In genomic region chr2:103629956-103630355, GRCm38 (mm10) we compare ENCODE assay signal across 14 mouse cellular contexts.
"Had no signal": no experiment of that assay in that cellular context is flagged by ENCODE, and none has a peak within 500 bp of the region (broad histone marks: within the 10 kb centered on the region; RNA-seq: fewer than 3 reads in every experiment).

No protein-coding gene starts in this region.

- H3K4me2 ChIP-seq: kidney, embryonic 15.5 days; liver, embryonic 13.5 days; lung, embryonic 15.5 days; midbrain, embryonic 13.5 days; neural tube, embryonic 12.5 days had no signal

- DNase-seq: kidney, postnatal 14 days; liver; liver, embryonic 13.5 days; liver, postnatal 0 days; retina, postnatal 1 day; right cerebral cortex, postnatal 4 days; spleen, adult 18-20 months; thymus, adult 18-20 months; thymus, postnatal 14 days had no signal

- H3K9ac ChIP-seq: kidney, embryonic 15.5 days; liver, embryonic 13.5 days; liver, postnatal 0 days; lung, embryonic 15.5 days; midbrain, embryonic 13.5 days; neural tube, embryonic 12.5 days had no signal

- H3K36me3 ChIP-seq: kidney, embryonic 15.5 days; liver, embryonic 13.5 days; lung, embryonic 15.5 days; midbrain, embryonic 13.5 days; neural tube, embryonic 12.5 days had no signal

- ATAC-seq: liver, postnatal 0 days; midbrain, embryonic 13.5 days had no signal

- H3K9me3 ChIP-seq: kidney, embryonic 15.5 days; liver, embryonic 13.5 days; lung, embryonic 15.5 days; midbrain, embryonic 13.5 days; neural tube, embryonic 12.5 days had no signal

- H3K27ac ChIP-seq: kidney, embryonic 15.5 days; liver, embryonic 13.5 days; lung, embryonic 15.5 days; midbrain, embryonic 13.5 days; neural tube, embryonic 12.5 days had no signal

- H3K4me3 ChIP-seq: kidney, embryonic 15.5 days; liver, embryonic 13.5 days; lung, embryonic 15.5 days; midbrain, embryonic 13.5 days; myocyte; neural tube, embryonic 12.5 days had no signal

- H3K27me3 ChIP-seq: kidney, embryonic 15.5 days; liver, embryonic 13.5 days; lung, embryonic 15.5 days; midbrain, embryonic 13.5 days; neural tube, embryonic 12.5 days had no signal
